Mouse (Mus musculus): Measurements from ENCODE around the gene Pde4b. TPM values are rescaled to one million over a fixed set of nuclear protein-coding genes. Genes with fewer than 3 reads are reported as not detected.

Pde4b gene
- polyA plus RNA-seq, 1 experiment from 2014 or later, result 7.0 TPM

- H3K36me3 ChIP-seq (ENCODE audit: control insufficient read depth, insufficient read depth, low read length), result no peaks in the 10 kb centered on the region
- no peaks in the 10 kb centered on the region for H3K9me3 ChIP-seq (ENCODE audit: control insufficient read depth, low read length)
- ATAC-seq (ENCODE audit: low FRiP score), result no peak
- no peak for DNase-seq (ENCODE audit: low spot score)
- no peaks in the 10 kb centered on the region for H3K4me1 ChIP-seq (replicated peaks; ENCODE audit: control insufficient read depth, insufficient read depth, low read length)
- H3K27ac ChIP-seq (ENCODE audit: low read depth, low read length), result no peak overlapping the region
- no peak overlapping the region for H3K4me3 ChIP-seq (ENCODE audit: low read depth, low read length)
- no peaks in the 10 kb centered on the region for H3K27me3 ChIP-seq (ENCODE audit: control insufficient read depth, insufficient read depth, low read length)
- no peak overlapping the region for H3K9ac ChIP-seq (ENCODE audit: low read depth, low read length)
- H3K4me2 ChIP-seq (replicated peaks; ENCODE audit: low read depth, low read length), result no peak overlapping the region
- 87% methylated on average over 5 of the region's 5 CpGs for WGBS
These were observed 452.3 kb downstream of the Pde4b start for GRCm38 (mm10) chr4:102539598-102540180.

GRCm38 (mm10) chr4:102542976-102543375, 455.6 kb downstream of the Pde4b start:
- H3K4me1 ChIP-seq (replicated peaks; ENCODE audit: control insufficient read depth, insufficient read depth, low read length), result no peaks in the 10 kb centered on the region
- no peaks in the 10 kb centered on the region for H3K9me3 ChIP-seq (ENCODE audit: control insufficient read depth, low read length)
- H3K4me3 ChIP-seq (ENCODE audit: low read depth, low read length), result no peak overlapping the region
- ATAC-seq (ENCODE audit: low FRiP score), result no peak
- no peaks in the 10 kb centered on the region for H3K36me3 ChIP-seq (ENCODE audit: control insufficient read depth, insufficient read depth, low read length)
- 93% methylated on average over 3 of the region's 3 CpGs for WGBS
- no peak overlapping the region for H3K27ac ChIP-seq (ENCODE audit: low read depth, low read length)
- H3K9ac ChIP-seq (ENCODE audit: low read depth, low read length), result no peak overlapping the region
- H3K27me3 ChIP-seq (ENCODE audit: control insufficient read depth, insufficient read depth, low read length), result no peaks in the 10 kb centered on the region
- no peak for DNase-seq (ENCODE audit: low spot score)
- H3K4me2 ChIP-seq (replicated peaks; ENCODE audit: low read depth, low read length), result no peak overlapping the region

GRCm38 (mm10) chr4:102545226-102545625, 457.9 kb downstream of the Pde4b start:
- ATAC-seq (ENCODE audit: low FRiP score), result no peak
- no peak overlapping the region for H3K4me3 ChIP-seq (ENCODE audit: low read depth, low read length)
- DNase-seq (ENCODE audit: low spot score), result no peak
- H3K27me3 ChIP-seq (ENCODE audit: control insufficient read depth, insufficient read depth, low read length), result no peaks in the 10 kb centered on the region
- no peak overlapping the region for H3K9ac ChIP-seq (ENCODE audit: low read depth, low read length)
- no peaks in the 10 kb centered on the region for H3K36me3 ChIP-seq (ENCODE audit: control insufficient read depth, insufficient read depth, low read length)
- H3K27ac ChIP-seq (ENCODE audit: low read depth, low read length), result no peak overlapping the region
- 84% methylated on average over 4 of the region's 4 CpGs for WGBS
- H3K9me3 ChIP-seq (ENCODE audit: control insufficient read depth, low read length), result no peaks in the 10 kb centered on the region
- H3K4me2 ChIP-seq (replicated peaks; ENCODE audit: low read depth, low read length), result no peak overlapping the region
- no peaks in the 10 kb centered on the region for H3K4me1 ChIP-seq (replicated peaks; ENCODE audit: control insufficient read depth, insufficient read depth, low read length)

GRCm38 (mm10) chr4:102555566-102555965, 468.2 kb downstream of the Pde4b start:
- H3K9me3 ChIP-seq (ENCODE audit: control insufficient read depth, low read length), result no peaks in the 10 kb centered on the region
- H3K27me3 ChIP-seq (ENCODE audit: control insufficient read depth, insufficient read depth, low read length), result no peaks in the 10 kb centered on the region
- H3K4me3 ChIP-seq (ENCODE audit: low read depth, low read length), result no peak overlapping the region
- no peaks in the 10 kb centered on the region for H3K36me3 ChIP-seq (ENCODE audit: control insufficient read depth, insufficient read depth, low read length)
- no peak overlapping the region for H3K27ac ChIP-seq (ENCODE audit: low read depth, low read length)
- DNase-seq (ENCODE audit: low spot score) (no peak), ATAC-seq (ENCODE audit: low FRiP score) (no peak)
- H3K4me1 ChIP-seq (replicated peaks; ENCODE audit: control insufficient read depth, insufficient read depth, low read length), result no peaks in the 10 kb centered on the region
- no peak overlapping the region for H3K9ac ChIP-seq (ENCODE audit: low read depth, low read length)
- 73% methylated on average over 7 of the region's 7 CpGs for WGBS
- no peak overlapping the region for H3K4me2 ChIP-seq (replicated peaks; ENCODE audit: low read depth, low read length)

GRCm38 (mm10) chr4:102557006-102557405, 469.7 kb downstream of the Pde4b start:
- WGBS, result 78% methylated on average over 2 of the region's 2 CpGs
- no peaks in the 10 kb centered on the region for H3K27me3 ChIP-seq (ENCODE audit: control insufficient read depth, insufficient read depth, low read length)

GRCm38 (mm10) chr4:102557508-102558220, 470.3 kb downstream of the Pde4b start:
- Histone ChIP-seq H3K27me3 (ENCODE audit: control insufficient read depth, insufficient read depth, low read length) (no peaks in the 10 kb centered on the region), H3K4me2 (replicated peaks; ENCODE audit: low read depth, low read length) (no peak overlapping the region), H3K4me3 (ENCODE audit: low read depth, low read length) (no peak overlapping the region), H3K9ac (ENCODE audit: low read depth, low read length) (no peak overlapping the region), H3K9me3 (ENCODE audit: control insufficient read depth, low read length) (no peaks in the 10 kb centered on the region), H3K4me1 (replicated peaks; ENCODE audit: control insufficient read depth, insufficient read depth, low read length) (no peaks in the 10 kb centered on the region), H3K36me3 (ENCODE audit: control insufficient read depth, insufficient read depth, low read length) (no peaks in the 10 kb centered on the region), H3K27ac (ENCODE audit: low read depth, low read length) (no peak overlapping the region)
- 76% methylated on average over 9 of the region's 9 CpGs for WGBS
- no peak for ATAC-seq (ENCODE audit: low FRiP score)
- no peak for DNase-seq (ENCODE audit: low spot score)

More at GRCm38 (mm10) chr4:102557006-102557405, 469.7 kb downstream of the Pde4b start:
- H3K9ac ChIP-seq (ENCODE audit: low read depth, low read length), result no peak overlapping the region
- no peaks in the 10 kb centered on the region for H3K36me3 ChIP-seq (ENCODE audit: control insufficient read depth, insufficient read depth, low read length)
- H3K4me2 ChIP-seq (replicated peaks; ENCODE audit: low read depth, low read length), result no peak overlapping the region
- ATAC-seq (ENCODE audit: low FRiP score) (no peak), DNase-seq (ENCODE audit: low spot score) (no peak)
- H3K9me3 ChIP-seq (ENCODE audit: control insufficient read depth, low read length), result no peaks in the 10 kb centered on the region
- H3K4me3 ChIP-seq (ENCODE audit: low read depth, low read length), result no peak overlapping the region
- no peak overlapping the region for H3K27ac ChIP-seq (ENCODE audit: low read depth, low read length)
- no peaks in the 10 kb centered on the region for H3K4me1 ChIP-seq (replicated peaks; ENCODE audit: control insufficient read depth, insufficient read depth, low read length)

GRCm38 (mm10) chr4:102558328-102558727, 471.0 kb downstream of the Pde4b start:
- ATAC-seq (ENCODE audit: low FRiP score) (no peak), DNase-seq (ENCODE audit: low spot score) (no peak)
- no peaks in the 10 kb centered on the region for H3K36me3 ChIP-seq (ENCODE audit: control insufficient read depth, insufficient read depth, low read length)
- H3K4me2 ChIP-seq (replicated peaks; ENCODE audit: low read depth, low read length), result no peak overlapping the region
- no peak overlapping the region for H3K9ac ChIP-seq (ENCODE audit: low read depth, low read length)
- H3K27me3 ChIP-seq (ENCODE audit: control insufficient read depth, insufficient read depth, low read length), result no peaks in the 10 kb centered on the region
- 63% methylated on average over 3 of the region's 3 CpGs for WGBS
- no peaks in the 10 kb centered on the region for H3K9me3 ChIP-seq (ENCODE audit: control insufficient read depth, low read length)
- H3K4me1 ChIP-seq (replicated peaks; ENCODE audit: control insufficient read depth, insufficient read depth, low read length), result no peaks in the 10 kb centered on the region
- no peak overlapping the region for H3K27ac ChIP-seq (ENCODE audit: low read depth, low read length)
- no peak overlapping the region for H3K4me3 ChIP-seq (ENCODE audit: low read depth, low read length)

- DNase-seq (ENCODE audit: low spot score) (no peak), ATAC-seq (ENCODE audit: low FRiP score) (no peak)
- Histone ChIP-seq H3K27me3 (ENCODE audit: control insufficient read depth, insufficient read depth, low read length) (no peaks in the 10 kb centered on the region), H3K4me3 (ENCODE audit: low read depth, low read length) (no peak overlapping the region), H3K36me3 (ENCODE audit: control insufficient read depth, insufficient read depth, low read length) (no peaks in the 10 kb centered on the region), H3K9ac (ENCODE audit: low read depth, low read length) (no peak overlapping the region), H3K4me1 (replicated peaks; ENCODE audit: control insufficient read depth, insufficient read depth, low read length) (no peaks in the 10 kb centered on the region), H3K4me2 (replicated peaks; ENCODE audit: low read depth, low read length) (no peak overlapping the region), H3K9me3 (ENCODE audit: control insufficient read depth, low read length) (no peaks in the 10 kb centered on the region), H3K27ac (ENCODE audit: low read depth, low read length) (no peak overlapping the region)
- WGBS, result 81% methylated on average over 12 of the region's 12 CpGs
These were observed 473.4 kb downstream of the Pde4b start for GRCm38 (mm10) chr4:102560676-102561280.

Data from hindbrain, embryonic 11.5 days (tissue).